Mouse (Mus musculus): ENCODE data around the gene F3. TPM values are rescaled to one million over a fixed set of nuclear protein-coding genes. Genes with fewer than 3 reads are reported as not detected.

F3 gene
- total and polyA plus RNA-seq, 3 experiments, result 0.46 to 0.73 (median 0.55) TPM

DNA sequence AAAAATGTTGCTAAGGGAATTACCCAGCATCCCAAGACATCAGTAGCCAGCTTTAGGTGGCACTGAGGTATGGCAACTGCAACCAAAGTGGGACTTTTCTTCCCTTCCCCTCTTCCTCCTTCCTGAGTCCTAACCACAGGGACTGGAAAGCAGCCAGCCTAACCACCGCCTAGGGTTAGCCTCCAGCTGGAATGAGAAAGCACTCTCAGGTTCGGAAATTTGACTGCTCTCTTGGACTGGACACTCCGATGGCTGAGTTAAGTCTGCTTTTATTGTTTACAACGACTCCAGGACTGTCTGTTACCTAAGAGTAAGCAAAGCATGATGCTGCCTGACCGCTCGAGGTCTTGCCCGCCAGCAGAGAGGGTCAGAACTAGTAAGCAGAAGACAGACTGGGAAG lies 26.2 kb upstream of the F3 start:
- no peak for DNase-seq (ENCODE audit: extremely low read depth)
- H3K4me1 ChIP-seq (ENCODE audit: control insufficient read depth in 1 of 2, insufficient read depth in 2 of 2), result no peaks in the 10 kb centered on the region
- no peaks in the 10 kb centered on the region for H3K79me2 ChIP-seq (replicated peaks; ENCODE audit: control insufficient read depth, extremely low read depth, insufficient read depth, poor library complexity, severe bottlenecking)
- in situ Hi-C loops (cut with MboI; ENCODE audit: low pct_ligation_motif_present, low pct_unique_long_range_greater_than_20kb, low sequenced_read_pairs), result no loop called here
- no peaks in the 10 kb centered on the region for H3K9me3 ChIP-seq (replicated peaks; ENCODE audit: low read length)
- no peak for TF ChIP-seq MAFK (IDR thresholded peaks at IDR 0.05; ENCODE audit: insufficient replicate concordance, low read length)
- no peak for TF ChIP-seq KAT2A (IDR thresholded peaks at IDR 0.05; ENCODE audit: insufficient replicate concordance, low read length)
- TF ChIP-seq GABPA (IDR thresholded peaks at IDR 0.05; ENCODE audit: insufficient replicate concordance, low read depth, low read length), result no peak
- TF ChIP-seq MYC (IDR thresholded peaks at IDR 0.05; ENCODE audit: low read depth, low read length), result no peak
- TF ChIP-seq RCOR1 (conservative IDR thresholded peaks at IDR 0.05; ENCODE audit: low read depth, low read length), result no peak
- no peak for TF ChIP-seq PAX5 (IDR thresholded peaks at IDR 0.05; ENCODE audit: low read length)
- no peak for TF ChIP-seq JUN (IDR thresholded peaks at IDR 0.05; ENCODE audit: insufficient read depth, low read depth, low read length)
- no peak for TF ChIP-seq CHD1 (IDR thresholded peaks at IDR 0.05; ENCODE audit: low read depth, low read length)
- TF ChIP-seq MEF2A (IDR thresholded peaks at IDR 0.05; ENCODE audit: borderline replicate concordance, low read depth, low read length), result no peak
- no peak for TF ChIP-seq CHD2 (IDR thresholded peaks at IDR 0.05; ENCODE audit: low read length)
- no peak for TF ChIP-seq MAX (IDR thresholded peaks at IDR 0.05; ENCODE audit: low read length)
- TF ChIP-seq MAZ (IDR thresholded peaks at IDR 0.05; ENCODE audit: low read depth, low read length), result no peak
- no peak for TF ChIP-seq ZMIZ1 (IDR thresholded peaks at IDR 0.05; ENCODE audit: low read depth, low read length)
- no peak for TF ChIP-seq JUND (conservative IDR thresholded peaks at IDR 0.05; ENCODE audit: low read depth, low read length)
- no peak for TF ChIP-seq USF2 (conservative IDR thresholded peaks at IDR 0.05; ENCODE audit: low read depth, low read length)
- no peak for TF ChIP-seq POLR2A (IDR thresholded peaks at IDR 0.05; ENCODE audit: low read depth, low read length)
- no peak for TF ChIP-seq ZKSCAN1 (IDR thresholded peaks at IDR 0.05; ENCODE audit: borderline replicate concordance, low read depth, low read length)
- no peak for TF ChIP-seq USF1 (IDR thresholded peaks at IDR 0.05; ENCODE audit: low read depth, low read length)
- TF ChIP-seq ZNF384 (IDR thresholded peaks at IDR 0.05; ENCODE audit: low read depth, low read length), result no peak
- no peak for TF ChIP-seq E2F4 (IDR thresholded peaks at IDR 0.05; ENCODE audit: insufficient replicate concordance, low read depth, low read length)
- no peaks in the 10 kb centered on the region for H3K36me3 ChIP-seq (replicated peaks in 1 of 2; ENCODE audit: control insufficient read depth in 1 of 2, insufficient read depth in 1 of 2, low read length in 1 of 2)
- H3K4me3 ChIP-seq (replicated peaks in 1 of 3; ENCODE audit: low read depth in 2 of 3, low read length in 2 of 3, poor library complexity in 1 of 3), result no peak overlapping the region
- dilution Hi-C loops (cut with MboI; ENCODE audit: extremely low pct_ligation_motif_present, extremely low pct_unique_long_range_greater_than_20kb, low sequenced_read_pairs), result no loop called here
- H3K4me2 ChIP-seq (ENCODE audit: insufficient read depth, low read depth, poor library complexity, severe bottlenecking), result no peak overlapping the region
- no peak overlapping the region for H3K9ac ChIP-seq (ENCODE audit: insufficient read depth, low read depth)
- H3K27ac ChIP-seq (ENCODE audit: insufficient read depth, low read depth), result no peak overlapping the region
- H3K27me3 ChIP-seq (replicated peaks), result no peaks in the 10 kb centered on the region

DNA sequence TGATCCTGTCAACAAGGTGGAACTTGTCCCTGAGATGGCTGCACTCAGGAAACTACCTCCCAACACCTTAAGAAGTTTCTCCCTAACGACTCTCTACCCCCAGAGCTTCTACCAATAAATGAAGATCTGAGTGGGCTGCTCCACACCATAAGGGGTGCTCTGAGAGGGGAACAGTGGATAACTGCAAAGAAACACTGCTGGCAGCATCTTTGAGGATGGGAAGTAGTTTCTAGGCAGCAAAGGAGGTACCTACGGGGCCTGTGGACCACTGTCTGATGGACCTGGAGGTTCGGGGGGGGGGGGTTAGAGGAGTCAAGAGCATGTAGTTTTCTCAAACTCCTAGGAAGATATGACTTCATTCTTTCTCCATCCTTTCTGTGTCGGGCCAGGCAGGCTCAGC lies 23.9 kb upstream of the F3 start:
- Histone ChIP-seq H3K4me3 (replicated peaks in 1 of 3; ENCODE audit: low read depth in 2 of 3, low read length in 2 of 3, poor library complexity in 1 of 3) (no peak overlapping the region), H3K27ac (ENCODE audit: insufficient read depth, low read depth) (no peak overlapping the region), H3K27me3 (replicated peaks) (no peaks in the 10 kb centered on the region), H3K9me3 (replicated peaks; ENCODE audit: low read length) (no peaks in the 10 kb centered on the region), H3K9ac (ENCODE audit: insufficient read depth, low read depth) (no peak overlapping the region), H3K4me1 (ENCODE audit: control insufficient read depth in 1 of 2, insufficient read depth in 2 of 2) (peaks cover 2 to 8% of the 10 kb centered on the region in 2 experiments; a peak in 2 of 4 replicates), H3K79me2 (replicated peaks; ENCODE audit: control insufficient read depth, extremely low read depth, insufficient read depth, poor library complexity, severe bottlenecking) (no peaks in the 10 kb centered on the region), H3K4me2 (ENCODE audit: insufficient read depth, low read depth, poor library complexity, severe bottlenecking) (no peak overlapping the region), H3K36me3 (replicated peaks in 1 of 2; ENCODE audit: control insufficient read depth in 1 of 2, insufficient read depth in 1 of 2, low read length in 1 of 2) (no peaks in the 10 kb centered on the region)
- in situ Hi-C loops (cut with MboI; ENCODE audit: low pct_ligation_motif_present, low pct_unique_long_range_greater_than_20kb, low sequenced_read_pairs) (no loop called here), dilution Hi-C loops (cut with MboI; ENCODE audit: extremely low pct_ligation_motif_present, extremely low pct_unique_long_range_greater_than_20kb, low sequenced_read_pairs) (no loop called here)
- no peak for TF ChIP-seq NELFE (IDR thresholded peaks at IDR 0.05; ENCODE audit: low read depth, low read length)
- TF ChIP-seq TBP (conservative IDR thresholded peaks at IDR 0.05; ENCODE audit: low read depth, low read length), result no peak
- no peak for TF ChIP-seq GABPA (IDR thresholded peaks at IDR 0.05; ENCODE audit: insufficient replicate concordance, low read depth, low read length)
- TF ChIP-seq JUN (IDR thresholded peaks at IDR 0.05; ENCODE audit: insufficient read depth, low read depth, low read length), result no peak
- TF ChIP-seq MYC (IDR thresholded peaks at IDR 0.05; ENCODE audit: low read depth, low read length), result no peak
- TF ChIP-seq CHD2 (IDR thresholded peaks at IDR 0.05; ENCODE audit: low read length), result no peak
- TF ChIP-seq PAX5 (IDR thresholded peaks at IDR 0.05; ENCODE audit: low read length), result no peak
- TF ChIP-seq MXI1 (IDR thresholded peaks at IDR 0.05; ENCODE audit: low read depth, low read length), result no peak
- TF ChIP-seq IRF4 (IDR thresholded peaks at IDR 0.05; ENCODE audit: low read depth, low read length), result no peak
- TF ChIP-seq MAZ (IDR thresholded peaks at IDR 0.05; ENCODE audit: low read depth, low read length), result no peak
- no peak for DNase-seq (ENCODE audit: extremely low read depth)
